Mouse (Mus musculus): ENCODE measurements around the gene Rap1gap2.

The Rap1gap2 gene

GRCm38 (mm10) chr11:74545560-74545959 is 65.2 kb downstream of the Rap1gap2 start:
- in situ Hi-C loops (cut with MboI, MseI): no loop called here

GRCm38 (mm10) chr11:74537352-74537751 is 73.4 kb downstream of the Rap1gap2 start:
- in situ Hi-C loops (cut with MboI, MseI): no loop called here

GRCm38 (mm10) chr11:74536140-74536842 is 74.4 kb downstream of the Rap1gap2 start:
- in situ Hi-C loops (cut with MboI, MseI): no loop called here

- in situ Hi-C loops (cut with MboI, MseI): loop anchor here (5.0 kb wide), 1 partner anchor 157 kb away; no protein-coding TSS in a partner anchor
Measured at GRCm38 (mm10) chr11:74534380-74534779, 76.3 kb downstream of the Rap1gap2 start.

GRCm38 (mm10) chr11:74533050-74533449 is 77.7 kb downstream of the Rap1gap2 start:
- in situ Hi-C loops (cut with MboI, MseI): loop anchor here (5.0 kb wide), 1 partner anchor 156 kb away; no protein-coding TSS in a partner anchor

GRCm38 (mm10) chr11:74532401-74532800 is 78.3 kb downstream of the Rap1gap2 start:
- in situ Hi-C loops (cut with MboI, MseI): loop anchor here (5.0 kb wide), 1 partner anchor 155 kb away; no protein-coding TSS in a partner anchor

GRCm38 (mm10) chr11:74531725-74532124 is 79.0 kb downstream of the Rap1gap2 start:
- in situ Hi-C loops (cut with MboI, MseI): loop anchor here (5.0 kb wide), 1 partner anchor 154 kb away; no protein-coding TSS in a partner anchor

GRCm38 (mm10) chr11:74529803-74530202 is 80.9 kb downstream of the Rap1gap2 start:
- in situ Hi-C loops (cut with MboI, MseI): loop anchor here (5.0 to 10.0 kb wide), 2 partner anchors 125 to 153 kb away; no protein-coding TSS in a partner anchor

- in situ Hi-C loops (cut with MboI, MseI): loop anchor here (10.0 kb wide), 1 partner anchor 123 kb away; no protein-coding TSS in a partner anchor
Measured at GRCm38 (mm10) chr11:74527555-74527954, 83.2 kb downstream of the Rap1gap2 start.

GRCm38 (mm10) chr11:74526180-74527158 is 84.2 kb downstream of the Rap1gap2 start:
- in situ Hi-C loops (cut with MboI, MseI): loop anchor here (10.0 kb wide), 1 partner anchor 122 kb away; no protein-coding TSS in a partner anchor

- in situ Hi-C loops (cut with MboI, MseI): loop anchor here (10.0 kb wide), 1 partner anchor 121 kb away; no protein-coding TSS in a partner anchor
Measured at GRCm38 (mm10) chr11:74525605-74526004, 85.1 kb downstream of the Rap1gap2 start.

- in situ Hi-C loops (cut with MboI, MseI): loop anchor here (10.0 kb wide), 1 partner anchor 120 kb away; no protein-coding TSS in a partner anchor
Measured at GRCm38 (mm10) chr11:74525205-74525604, 85.5 kb downstream of the Rap1gap2 start.

- in situ Hi-C loops (cut with MboI, MseI): loop anchor here (10.0 kb wide), 1 partner anchor 120 kb away; no protein-coding TSS in a partner anchor
Measured at GRCm38 (mm10) chr11:74524050-74524965, 86.4 kb downstream of the Rap1gap2 start.

GRCm38 (mm10) chr11:74523210-74523951 is 87.3 kb downstream of the Rap1gap2 start:
- in situ Hi-C loops (cut with MboI, MseI): loop anchor here (10.0 kb wide), 1 partner anchor 119 kb away; no protein-coding TSS in a partner anchor

- in situ Hi-C loops (cut with MboI, MseI): loop anchor here (10.0 kb wide), 1 partner anchor 118 kb away; no protein-coding TSS in a partner anchor
Measured at GRCm38 (mm10) chr11:74522487-74523209, 88.1 kb downstream of the Rap1gap2 start.

GRCm38 (mm10) chr11:74521981-74522486 is 88.7 kb downstream of the Rap1gap2 start:
- in situ Hi-C loops (cut with MboI, MseI): loop anchor here (10.0 kb wide), 1 partner anchor 117 kb away; no protein-coding TSS in a partner anchor

GRCm38 (mm10) chr11:74520201-74520600 is 90.5 kb downstream of the Rap1gap2 start:
- in situ Hi-C loops (cut with MboI, MseI): loop anchor here (10.0 kb wide), 1 partner anchor 115 kb away; no protein-coding TSS in a partner anchor

GRCm38 (mm10) chr11:74516112-74516511 is 94.6 kb downstream of the Rap1gap2 start:
- in situ Hi-C loops (cut with MboI, MseI): loop anchor here (10.0 kb wide), 1 partner anchor 1159 kb away; the partner anchor contains the start of gene Crk
